Mouse (Mus musculus) thymus, adult 2 months (tissue): ENCODE data around the gene Yars.

Experiments used
- CTCF ChIP-seq: fragments of 200-500 bp; IDR thresholded peaks from 2 replicates; pipeline ENCODE4 v1.5.1; 2012; ENCODE audit warnings: mild to moderate bottlenecking, control low read depth, low read length, moderate library complexity, borderline replicate concordance; ENCODE audit not compliant: control insufficient read depth, poor library complexity, insufficient read depth; ENCODE audit errors: extremely low read depth
- POLR2A ChIP-seq: fragments of 200-500 bp; IDR thresholded peaks from 2 replicates; pipeline ENCODE4 v1.6.1; 2012; ENCODE audit warnings: mild to moderate bottlenecking, low read length, control low read depth, moderate library complexity; ENCODE audit not compliant: control insufficient read depth, poor library complexity, insufficient read depth; ENCODE audit errors: extremely low read depth

- TF ChIP-seq CTCF: no peak
- TF ChIP-seq POLR2A: no peak
These were observed 15.1 kb downstream of the Yars start for GRCm38 (mm10) chr4:129204655-129205054.
